Mouse (Mus musculus) yolk sac, embryonic 10.5 days (tissue): ENCODE data around the gene Foxd1.

Experiments
- DNase-seq: peaks from one replicate; pipeline ENCODE4 v3.0.0-alpha.2; 2017; ENCODE audit warnings: low spot score

Foxd1 gene

GRCm38 (mm10) chr13:98354090-98354801 lies at the start of gene Foxd1:
Gene Foxd1 (plus strand): TSS chr13:98354242.
- DNase-seq: peak; percentile 70

DNA sequence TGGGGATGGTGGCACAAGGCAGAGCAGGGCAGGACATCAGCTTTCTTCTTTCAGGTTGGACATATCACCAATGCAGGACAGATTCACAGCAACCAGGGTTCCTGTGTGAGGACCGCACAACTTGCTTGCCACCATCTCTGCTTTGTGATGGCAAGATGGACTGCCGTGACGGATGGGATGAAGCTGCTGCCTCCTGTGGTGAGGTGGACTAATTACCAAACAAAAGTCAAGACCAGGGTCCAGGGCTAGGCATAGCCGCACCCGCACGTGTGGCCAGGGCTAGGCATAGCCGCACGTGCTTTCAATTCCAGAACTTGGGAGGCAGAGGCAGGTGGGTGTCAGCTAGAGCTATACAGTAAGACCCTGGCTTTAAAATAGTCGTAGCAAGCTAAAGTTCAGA lies 48.8 kb upstream of the Foxd1 start:
- DNase-seq: no peak

DNA sequence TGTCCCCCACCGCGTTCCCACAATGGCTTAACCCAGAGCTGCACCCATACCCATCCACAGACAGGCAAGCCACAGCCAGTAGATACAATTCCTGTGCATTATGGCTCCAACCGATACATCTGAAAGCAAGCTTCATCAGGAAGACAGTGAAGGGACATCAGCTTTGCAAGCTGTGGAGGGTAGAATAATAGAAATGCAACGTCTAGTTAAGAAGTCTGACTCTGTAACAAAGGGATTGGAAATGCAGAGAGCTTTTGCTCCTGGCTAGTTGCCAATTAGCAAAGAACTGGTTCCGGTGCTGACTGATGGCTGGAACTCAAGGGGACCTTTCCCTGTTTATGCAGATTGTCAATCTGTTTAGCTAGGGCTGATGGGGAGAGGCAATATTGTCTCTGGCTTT lies 47.6 kb upstream of the Foxd1 start:
- no peak for DNase-seq

DNA sequence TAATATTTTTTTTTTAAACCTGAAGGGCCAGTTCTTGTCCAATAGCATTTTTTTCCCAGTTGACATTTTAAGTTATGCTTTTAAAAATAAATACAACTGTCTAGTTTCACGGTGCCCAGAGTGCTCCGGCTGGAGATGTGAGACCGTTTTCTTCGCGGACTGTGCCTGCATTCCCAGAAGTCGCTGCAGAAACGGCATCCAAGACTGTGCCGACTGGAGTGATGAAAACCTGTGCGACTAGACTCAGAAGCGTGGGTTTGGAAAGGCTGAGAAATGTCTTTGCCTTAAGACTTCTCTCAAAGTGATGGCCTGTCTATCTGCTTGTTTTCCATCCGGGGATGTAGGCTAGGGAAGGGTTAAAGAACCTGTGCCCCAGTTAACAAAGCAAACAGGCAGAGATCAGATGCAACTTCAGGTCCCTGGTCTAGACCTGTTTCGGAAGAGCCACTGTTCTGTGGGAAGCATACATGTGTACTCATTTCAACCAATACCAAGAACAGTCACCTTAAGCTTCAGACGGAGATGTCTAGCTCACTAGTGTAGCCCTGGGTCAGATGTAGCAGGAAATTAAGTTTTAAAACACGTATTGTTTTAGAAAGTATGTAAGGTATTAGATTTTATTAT lies 47.1 kb upstream of the Foxd1 start:
- DNase-seq: no peak

GRCm38 (mm10) chr13:98308004-98308403 lies 46.0 kb upstream of the Foxd1 start:
- no peak for DNase-seq

DNA sequence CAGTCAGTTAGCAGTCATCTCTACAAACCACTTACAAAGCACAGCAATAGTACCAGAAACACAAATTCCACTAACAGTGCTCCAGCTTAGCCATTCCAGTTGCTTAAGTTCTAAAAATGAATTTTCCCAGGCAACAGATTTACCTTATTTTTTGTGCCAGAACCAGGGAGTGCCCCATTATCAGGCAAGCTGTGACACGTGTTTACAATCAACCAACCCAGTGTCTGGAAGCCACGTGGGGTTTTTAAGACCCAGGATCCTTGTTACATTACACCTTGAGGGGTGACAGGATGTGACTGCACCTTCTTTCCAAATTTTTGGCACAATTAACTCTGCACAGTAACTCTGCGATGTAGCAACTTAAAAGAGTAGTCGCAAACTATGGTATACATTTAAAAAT lies 45.3 kb upstream of the Foxd1 start:
- no peak for DNase-seq

GRCm38 (mm10) chr13:98311597-98311996 lies 42.4 kb upstream of the Foxd1 start:
- no peak for DNase-seq

DNA sequence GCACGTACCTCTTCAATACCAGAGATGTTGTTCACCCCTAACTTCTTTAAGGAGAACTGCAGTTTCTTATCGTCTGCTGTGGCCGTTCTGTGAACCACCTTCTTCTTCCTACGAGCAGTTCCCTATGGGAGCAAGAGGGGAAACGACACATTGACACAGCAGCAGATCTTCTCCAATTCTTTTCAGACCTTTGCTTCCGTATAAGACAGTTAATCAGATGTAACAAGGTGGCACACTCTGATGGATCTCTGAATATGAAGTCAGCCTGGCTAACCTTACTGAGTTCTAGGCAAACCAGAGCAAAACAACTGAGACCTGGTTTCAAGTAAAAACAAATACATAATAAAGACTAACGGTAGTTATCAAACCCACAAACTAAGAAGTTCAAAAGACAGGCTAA lies 40.4 kb upstream of the Foxd1 start:
- DNase-seq: no peak

- DNase-seq: no peak
Measured at GRCm38 (mm10) chr13:98315124-98315523, 38.9 kb upstream of the Foxd1 start.

DNA sequence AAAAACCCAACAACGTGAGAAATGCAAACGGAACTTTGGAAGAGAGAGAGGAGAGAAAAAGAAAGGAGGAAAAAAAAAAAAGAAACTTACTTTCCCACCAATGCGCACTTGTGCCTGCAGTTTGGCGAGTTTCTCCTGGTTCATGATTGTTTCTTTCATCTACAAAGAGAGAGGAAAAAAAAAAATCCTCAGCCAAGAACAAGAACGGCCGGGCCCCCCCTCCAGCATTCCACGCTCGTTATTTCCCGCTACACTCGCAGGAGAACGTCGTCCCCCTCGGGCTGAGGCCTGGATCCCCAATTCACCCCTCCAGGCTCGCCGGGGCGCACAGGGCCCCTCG lies 37.9 kb upstream of the Foxd1 start:
- DNase-seq: no peak

GRCm38 (mm10) chr13:98316480-98317245 lies 37.4 kb upstream of the Foxd1 start, which contains the start of gene Btf3:
Gene Btf3 (minus strand): TSS chr13:98317006.
- peak; percentile 93 for DNase-seq

DNA sequence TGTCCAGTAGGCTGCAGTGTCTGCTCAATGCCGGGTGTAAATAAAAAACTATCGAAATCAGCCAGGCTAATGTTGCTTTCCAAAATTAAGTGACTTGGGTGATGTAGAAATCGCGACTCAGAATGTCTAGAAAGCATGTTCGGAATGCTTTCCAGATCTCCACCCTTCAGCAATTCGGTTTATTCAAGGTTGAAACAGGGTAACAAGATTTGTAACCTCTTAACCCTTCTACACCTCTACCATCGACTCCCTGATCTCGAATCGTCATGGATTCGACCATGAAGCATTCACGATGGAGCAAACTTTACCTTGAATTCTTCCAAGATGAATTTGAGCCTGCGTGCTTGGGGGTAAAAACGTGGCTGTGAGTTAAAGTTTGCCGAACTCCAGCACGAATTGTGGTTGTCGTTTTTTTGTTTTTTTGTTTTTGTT lies 36.8 kb upstream of the Foxd1 start:
- no peak for DNase-seq

- no peak for DNase-seq
Measured at GRCm38 (mm10) chr13:98317911-98318310, 36.1 kb upstream of the Foxd1 start.

DNA sequence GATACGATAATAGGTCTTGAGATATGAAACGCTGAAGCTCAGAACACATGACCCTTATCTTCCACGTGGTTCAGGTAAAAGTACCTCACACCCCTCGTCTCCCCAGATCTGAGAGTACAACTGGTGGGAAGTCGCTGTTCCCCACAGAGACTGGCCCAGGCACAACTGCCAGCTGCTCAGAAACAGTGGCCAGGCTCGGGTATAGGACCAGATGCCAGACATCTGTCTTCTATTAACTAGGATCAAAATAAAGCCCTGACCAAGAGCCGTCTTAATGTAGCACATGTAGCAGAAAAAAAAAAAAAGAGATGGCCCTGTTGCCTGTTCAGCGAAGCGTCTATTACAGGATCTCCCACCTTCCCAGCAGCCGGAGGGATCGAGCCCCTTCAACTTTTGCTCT lies 29.0 kb upstream of the Foxd1 start:
- DNase-seq: no peak

- DNase-seq: no peak
Measured at GRCm38 (mm10) chr13:98332106-98332505, 21.9 kb upstream of the Foxd1 start.

DNA sequence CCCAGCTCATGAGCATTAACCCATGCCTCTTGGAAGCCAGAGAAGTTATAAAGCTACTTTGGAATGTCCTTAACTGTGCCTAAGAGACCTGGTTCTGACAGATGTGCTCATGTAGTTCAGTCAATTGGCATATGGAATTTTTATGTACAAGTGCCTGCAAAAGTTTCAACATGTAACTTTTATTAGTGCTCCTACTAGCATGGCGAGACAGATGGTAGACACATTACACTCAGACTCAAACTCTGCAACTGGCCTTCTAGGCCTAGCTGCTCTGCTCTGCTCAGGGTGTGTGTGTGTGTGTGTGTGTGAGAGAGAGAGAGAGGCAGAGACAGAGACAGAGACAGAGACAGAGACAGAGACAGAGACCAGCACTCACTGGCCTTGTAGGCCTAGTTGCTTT lies 17.8 kb upstream of the Foxd1 start:
- no peak for DNase-seq

DNA sequence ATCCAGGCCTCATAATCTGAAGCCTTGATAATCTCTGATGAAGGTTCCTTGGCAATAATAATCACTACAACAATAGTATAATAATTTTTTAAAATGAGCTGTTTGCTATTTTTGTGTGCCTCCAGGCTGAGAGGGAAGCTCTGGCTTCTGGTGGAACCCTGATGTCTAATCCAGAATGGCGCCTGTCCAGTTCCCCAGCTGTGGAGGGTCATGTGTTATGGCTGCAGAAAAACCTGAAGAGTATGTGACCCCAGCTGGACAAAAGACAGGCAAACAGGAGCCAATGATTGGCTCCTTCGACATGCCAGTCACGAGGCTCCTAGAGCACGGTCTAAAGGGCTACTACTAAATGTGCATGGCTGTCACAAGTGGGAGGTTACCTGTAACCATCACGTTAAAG lies 13.5 kb upstream of the Foxd1 start:
- no peak for DNase-seq

GRCm38 (mm10) chr13:98349491-98349890 lies 4.6 kb upstream of the Foxd1 start:
- DNase-seq: no peak

DNA sequence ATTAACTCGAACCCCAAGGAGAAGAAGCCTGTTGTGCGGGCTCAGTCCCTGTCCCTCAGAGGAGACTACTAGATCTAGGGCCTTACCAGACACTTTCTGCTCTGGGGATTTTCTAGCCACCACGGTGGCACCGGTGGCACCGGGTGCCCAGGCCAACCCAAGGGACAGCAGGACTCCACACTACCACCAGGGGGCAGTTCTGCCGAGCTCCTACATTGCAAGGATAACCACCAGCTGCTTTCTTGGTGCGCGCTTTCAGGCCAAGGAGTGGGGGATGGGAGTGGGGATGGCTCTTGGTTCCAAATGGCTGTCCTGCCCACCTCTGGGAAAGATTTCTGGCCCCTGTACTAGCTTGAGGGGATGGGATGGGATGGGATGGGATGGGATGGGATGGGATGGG lies 2.5 kb upstream of the Foxd1 start:
- DNase-seq: no peak

- no peak for DNase-seq
Measured at GRCm38 (mm10) chr13:98352381-98352975, 1.6 kb upstream of the Foxd1 start.

DNA sequence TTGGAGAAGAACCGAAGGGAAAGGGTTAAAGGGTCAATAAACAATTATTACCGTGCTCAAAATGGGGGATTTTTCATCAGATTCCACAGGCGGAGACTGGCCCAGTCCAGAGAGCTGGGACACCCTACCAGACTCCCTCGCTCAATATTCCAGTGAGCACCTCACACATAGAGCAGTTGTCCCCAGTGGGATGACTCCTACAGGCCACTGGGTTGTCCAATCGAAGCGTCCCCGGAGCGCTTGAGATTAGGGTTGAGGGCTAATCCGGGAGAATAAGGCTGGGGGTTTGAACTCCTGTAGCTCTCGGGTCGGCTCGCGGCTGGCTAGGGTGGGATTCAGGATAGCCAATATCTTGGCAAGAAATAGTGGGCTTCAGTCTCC lies 343 bp upstream of the Foxd1 start:
- no peak for DNase-seq

DNA sequence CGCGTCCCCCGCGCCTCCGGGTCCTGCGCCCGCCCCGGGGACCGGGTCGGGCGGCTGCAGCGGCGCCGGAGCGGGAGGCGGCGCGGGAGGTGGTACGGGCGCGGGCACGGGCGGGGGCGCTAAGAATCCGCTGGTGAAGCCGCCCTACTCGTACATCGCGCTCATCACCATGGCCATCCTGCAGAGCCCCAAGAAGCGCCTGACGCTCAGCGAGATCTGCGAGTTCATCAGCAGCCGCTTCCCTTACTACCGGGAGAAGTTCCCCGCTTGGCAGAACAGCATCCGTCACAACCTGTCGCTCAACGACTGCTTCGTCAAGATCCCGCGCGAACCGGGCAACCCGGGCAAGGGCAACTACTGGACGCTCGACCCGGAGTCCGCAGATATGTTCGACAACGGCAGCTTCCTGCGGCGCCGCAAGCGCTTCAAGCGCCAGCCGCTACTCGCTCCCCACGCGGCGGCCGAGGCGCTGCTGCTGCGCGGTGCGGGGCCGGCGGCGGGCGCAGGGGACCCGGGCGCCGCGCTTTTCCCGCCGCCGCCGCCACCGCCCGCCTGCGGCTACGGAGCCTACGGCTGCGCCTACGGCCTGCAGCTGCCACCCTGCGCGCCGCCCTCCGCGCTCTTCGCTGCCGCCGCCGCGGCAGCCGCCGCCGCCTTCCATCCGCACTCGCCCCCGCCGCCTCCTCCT lies 973 bp downstream of the Foxd1 start:
- peak; percentile 43 for DNase-seq
